9 mouse cellular contexts compared by ENCODE assay signal in genomic region chr10:79116125-79116849, GRCm38 (mm10). TPM values are rescaled to one million over a fixed set of nuclear protein-coding genes. Genes with fewer than 3 reads are reported as not detected.
DNase-seq lines count a peak whose midpoint lies in the region; ATAC-seq and TF ChIP-seq lines count a peak whose summit lies in the region.
"Had no signal": no experiment of that assay in that cellular context is flagged by ENCODE, and none has a peak within 500 bp of the region (broad histone marks: within the 10 kb centered on the region; RNA-seq: fewer than 3 reads in every experiment).

No protein-coding gene starts in this region.

- H3K9ac ChIP-seq in heart, embryonic 15.5 days: no peak overlapping the region
- no peak overlapping the region for H3K9ac ChIP-seq in kidney, postnatal 0 days (ENCODE audit: low read depth, low read length)

- no peaks in the 10 kb centered on the region for H3K27me3 ChIP-seq in E14TG2a.4 (ENCODE audit: insufficient read depth, low read length)
- no peaks in the 10 kb centered on the region for H3K27me3 ChIP-seq in embryonic facial prominence, embryonic 10.5 days (replicated peaks; ENCODE audit: low read depth, poor library complexity, severe bottlenecking)
- no peaks in the 10 kb centered on the region for H3K27me3 ChIP-seq in heart, embryonic 15.5 days
- H3K27me3 ChIP-seq in kidney, postnatal 0 days (ENCODE audit: insufficient read depth, low read length): no peaks in the 10 kb centered on the region

- no peak overlapping the region; the same call in 1 of the 2 replicates for H3K4me2 ChIP-seq in heart, embryonic 15.5 days
- H3K4me2 ChIP-seq in kidney, postnatal 0 days (ENCODE audit: low read length): no peak overlapping the region

- no peak for ATAC-seq in heart, embryonic 15.5 days (replicated peaks; ENCODE audit: insufficient number of reproducible peaks, insufficient read depth, low FRiP score, low read depth)
- peak; percentile 68 for ATAC-seq in kidney, postnatal 0 days (replicated peaks; ENCODE audit: low FRiP score, low read depth)
- 0 out of 2 replicates have a peak, but pooled peaks have one; percentile 33 for ATAC-seq in neutrophil, adult 5-6 weeks (ENCODE audit: extremely low read depth, insufficient number of reproducible peaks, low FRiP score, poor library complexity, severe bottlenecking)

- H3K36me3 ChIP-seq in E14TG2a.4 (ENCODE audit: insufficient read depth, low read length): no peaks in the 10 kb centered on the region
- H3K36me3 ChIP-seq in embryonic facial prominence, embryonic 10.5 days (replicated peaks): no peaks in the 10 kb centered on the region
- no peaks in the 10 kb centered on the region for H3K36me3 ChIP-seq in heart, embryonic 15.5 days
- H3K36me3 ChIP-seq in kidney, postnatal 0 days (ENCODE audit: insufficient read depth, low read length): no peaks in the 10 kb centered on the region

- H3K4me3 ChIP-seq in E14TG2a.4 (replicated peaks; ENCODE audit: low read length): no peak overlapping the region
- no peak overlapping the region for H3K4me3 ChIP-seq in embryonic facial prominence, embryonic 10.5 days
- H3K4me3 ChIP-seq in heart, embryonic 15.5 days: no peak overlapping the region
- H3K4me3 ChIP-seq in kidney, postnatal 0 days (replicated peaks; ENCODE audit: low read depth, low read length): no peak overlapping the region

- WGBS in embryonic facial prominence, embryonic 10.5 days: 45% methylated on average over 4 of the region's 4 CpGs
- 21% methylated on average over 4 of the region's 4 CpGs for WGBS in heart, embryonic 15.5 days
- WGBS in kidney, postnatal 0 days: 31% methylated on average over 4 of the region's 4 CpGs

- peak overlapping the region; percentile 44; the same call in 1 of the 2 replicates for H3K27ac ChIP-seq in embryonic facial prominence, embryonic 10.5 days (replicated peaks)
- H3K27ac ChIP-seq in heart, embryonic 15.5 days: peak overlapping the region; percentile 71
- peak overlapping the region; percentile 73 for H3K27ac ChIP-seq in kidney, postnatal 0 days

- DNase-seq in adrenal gland, adult 2 months: peak; percentile 53
- peak; percentile 52 for DNase-seq in embryonic facial prominence, embryonic 10.5 days (ENCODE audit: low spot score)
- peak; percentile 91 for DNase-seq in kidney, postnatal 0 days (ENCODE audit: low spot score)
- peak; percentile 19 to 32 for DNase-seq in lung, adult 18-20 months
- no peak for DNase-seq in spleen, postnatal 4 days (ENCODE audit: low spot score in 2 of 2)

- TF ChIP-seq CTCF in E14TG2a.4 (conservative IDR thresholded peaks at IDR 0.05; ENCODE audit: low read length): peak; percentile 77
- TF ChIP-seq CTCF in kidney, postnatal 0 days (IDR thresholded peaks at IDR 0.05; ENCODE audit: low read depth): peak; percentile 88

- no peaks in the 10 kb centered on the region for H3K9me3 ChIP-seq in E14TG2a.4 (ENCODE audit: low read length)
- H3K9me3 ChIP-seq in embryonic facial prominence, embryonic 10.5 days: no peaks in the 10 kb centered on the region
- no peaks in the 10 kb centered on the region for H3K9me3 ChIP-seq in heart, embryonic 15.5 days (replicated peaks)
- no peaks in the 10 kb centered on the region for H3K9me3 ChIP-seq in kidney, postnatal 0 days (replicated peaks; ENCODE audit: low read length)

- no peaks in the 10 kb centered on the region for H3K4me1 ChIP-seq in E14TG2a.4 (replicated peaks; ENCODE audit: low read depth, low read length)
- H3K4me1 ChIP-seq in embryonic facial prominence, embryonic 10.5 days: peaks cover 4% of the 10 kb centered on the region
- peaks cover 4% of the 10 kb centered on the region for H3K4me1 ChIP-seq in heart, embryonic 15.5 days (replicated peaks)
- H3K4me1 ChIP-seq in kidney, postnatal 0 days (replicated peaks; ENCODE audit: insufficient read depth, low read length): no peaks in the 10 kb centered on the region

RNA-seq across cellular contexts. Expression of gene 2610008E11Rik, which starts 18.9 kb away (rescaled TPM):
- total RNA-seq in adrenal gland, adult 2 months (2021): 10 to 100 TPM; 11.4 to 13.5 TPM
- polyA plus RNA-seq in adrenal gland, adult 2 months (2012; rRNA removed): 0.32 and 0.83 TPM in 2 replicates
- polyA plus RNA-seq in embryonic facial prominence, embryonic 10.5 days (2016; fragmentation: Nextera tagmentation; extraction: Ambion mirVana): 29.6 and 31.0 TPM in 2 replicates
- 14.8 and 16.2 TPM in 2 replicates for polyA plus RNA-seq in heart, embryonic 15.5 days (2015; fragmentation: Nextera tagmentation; extraction: Ambion mirVana)
- 18.8 and 19.6 TPM in 2 replicates for polyA plus RNA-seq in kidney, postnatal 0 days (2015; fragmentation: Nextera tagmentation; extraction: Ambion mirVana)
- 24.1 and 25.1 TPM in 2 replicates for total RNA-seq in neutrophil, adult 5-6 weeks (2017)

RNA-seq across cellular contexts. Expression of gene Vmn2r80, which starts 32.3 kb away (rescaled TPM):
- not detected for total RNA-seq in adrenal gland, adult 2 months (2021)
- polyA plus RNA-seq in adrenal gland, adult 2 months (2012; rRNA removed): not detected in 2 replicates
- polyA plus RNA-seq in embryonic facial prominence, embryonic 10.5 days (2016; fragmentation: Nextera tagmentation; extraction: Ambion mirVana): not detected in 2 replicates
- not detected in 2 replicates for polyA plus RNA-seq in heart, embryonic 15.5 days (2015; fragmentation: Nextera tagmentation; extraction: Ambion mirVana)
- polyA plus RNA-seq in kidney, postnatal 0 days (2015; fragmentation: Nextera tagmentation; extraction: Ambion mirVana): not detected in 2 replicates
- total RNA-seq in neutrophil, adult 5-6 weeks (2017): not detected in 2 replicates
- total RNA-seq: gastrocnemius, postnatal 36 days had no signal

Comparison
In these comparisons a context has a peak if more than half of its experiments do, and no peak if none do; other contexts are left out.
1. DNase-seq: peak in adrenal gland, adult 2 months (single experiment), embryonic facial prominence, embryonic 10.5 days (single experiment), kidney, postnatal 0 days (single experiment) and lung, adult 18-20 months (2 of 2); none in spleen, postnatal 4 days (0 of 2).
2. Peak in every context shown above with its lines, with median percentiles within 50 percentile points of each other: H3K27ac ChIP-seq.